Mouse (Mus musculus) skeletal muscle tissue, adult 2 months (tissue): ENCODE results near the gene Hist1h2bh.
"Not testable (repeated sequence)": the region's sequence is repeated elsewhere in the genome, so short reads cannot be mapped to it uniquely, and the experiment has no call there.

Experiments used
- DNase-seq: peaks from one replicate; pipeline ENCODE4 v3.0.0-alpha.2; 2012; ENCODE audit warnings: low read depth, low spot score

Gene Hist1h2bh

DNA sequence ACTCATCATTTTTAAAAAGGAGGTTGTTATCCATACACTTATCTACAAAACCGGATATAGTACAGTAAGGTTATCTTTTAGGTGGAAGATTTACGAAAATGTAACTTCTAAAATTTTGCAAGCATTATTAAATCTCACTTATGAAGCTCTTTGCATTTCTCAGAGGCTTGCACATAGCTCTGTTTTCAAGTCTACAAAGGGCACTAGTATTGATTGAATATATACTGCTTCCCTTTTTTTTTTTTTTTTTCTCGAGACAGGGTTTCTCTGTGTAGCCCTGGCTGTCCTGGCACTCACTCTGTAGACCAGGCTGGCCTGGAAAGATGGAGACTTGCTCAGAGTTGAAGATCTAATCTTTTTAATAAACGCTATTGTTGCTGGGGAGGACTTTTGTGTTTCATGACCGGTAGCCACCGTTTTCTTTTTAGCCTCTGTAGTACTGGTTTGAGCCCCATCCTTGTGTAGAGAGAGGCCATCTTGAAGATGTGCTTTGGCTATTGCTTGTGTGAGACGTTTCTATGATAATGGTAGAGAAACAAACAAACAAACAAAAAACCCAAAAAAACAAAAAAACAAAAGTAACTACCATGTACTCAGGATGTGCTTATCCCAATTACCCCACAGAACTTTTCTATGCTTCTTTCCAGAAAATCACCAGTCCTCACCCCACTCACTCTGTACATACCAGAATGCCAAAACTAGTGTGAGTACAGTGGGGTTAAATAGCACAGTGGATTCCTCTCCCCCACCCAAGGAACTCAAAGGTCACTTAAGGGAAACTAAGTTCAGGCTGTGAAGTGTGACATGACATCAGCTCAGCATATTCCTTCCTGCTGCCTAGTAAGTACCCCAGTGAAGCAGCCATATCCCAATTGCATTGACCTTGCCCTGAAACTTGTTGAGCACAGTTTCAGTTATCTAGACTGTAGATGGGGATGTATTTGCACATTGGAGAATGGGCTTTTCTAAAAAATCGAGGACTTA is 9.0 kb upstream of the Hist1h2bh start:
- DNase-seq: no peak

DNA sequence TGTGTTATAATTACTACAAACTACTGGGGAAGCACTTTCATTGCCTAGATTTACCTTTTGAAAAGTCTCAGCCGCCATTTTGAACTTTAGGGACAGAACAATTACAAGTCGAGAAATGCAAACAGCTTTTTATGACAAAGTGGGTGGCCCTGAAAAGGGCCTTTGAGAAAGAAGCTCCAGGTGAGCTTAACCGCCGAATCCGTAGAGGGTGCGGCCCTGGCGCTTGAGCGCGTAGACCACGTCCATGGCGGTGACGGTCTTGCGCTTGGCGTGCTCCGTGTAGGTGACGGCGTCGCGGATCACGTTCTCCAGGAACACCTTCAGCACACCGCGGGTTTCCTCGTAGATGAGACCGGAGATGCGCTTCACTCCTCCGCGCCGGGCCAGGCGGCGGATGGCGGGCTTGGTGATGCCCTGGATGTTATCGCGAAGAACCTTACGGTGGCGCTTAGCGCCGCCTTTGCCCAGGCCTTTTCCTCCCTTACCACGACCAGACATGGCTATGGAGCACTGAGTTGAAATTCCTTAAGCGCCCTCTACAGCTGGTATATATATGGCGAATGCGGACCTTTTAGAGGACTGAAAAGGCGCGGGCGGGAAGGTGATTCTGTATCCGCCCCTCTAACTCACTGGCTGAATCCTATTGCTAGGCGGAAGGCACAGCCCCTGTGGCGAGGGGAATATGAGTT is 8.1 kb upstream of the Hist1h2bh start, which contains the start of gene Hist1h4f:
Gene Hist1h4f (minus strand): TSS at position 503 of the 689 bp plus-strand sequence.
- DNase-seq: peak; percentile 80

DNA sequence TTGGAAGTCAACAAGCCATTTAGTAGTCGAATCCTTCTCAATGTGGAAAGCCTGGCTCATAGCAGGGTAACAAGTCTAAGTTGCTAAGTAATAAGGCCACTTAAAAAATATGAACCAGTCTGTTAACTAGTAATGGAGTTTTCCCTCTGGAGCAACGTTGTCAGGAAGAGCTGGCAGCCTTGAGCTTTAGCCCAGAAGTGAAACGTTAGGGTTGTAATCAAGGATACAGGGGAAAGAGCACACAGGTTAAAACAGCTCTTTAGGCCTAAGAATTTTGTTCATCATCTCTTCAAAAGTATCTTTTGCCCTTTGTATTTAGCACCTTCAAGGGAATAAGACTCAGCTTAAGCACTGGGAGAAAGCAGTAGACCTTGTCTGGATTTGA is 7.6 kb upstream of the Hist1h2bh start:
- no peak for DNase-seq

DNA sequence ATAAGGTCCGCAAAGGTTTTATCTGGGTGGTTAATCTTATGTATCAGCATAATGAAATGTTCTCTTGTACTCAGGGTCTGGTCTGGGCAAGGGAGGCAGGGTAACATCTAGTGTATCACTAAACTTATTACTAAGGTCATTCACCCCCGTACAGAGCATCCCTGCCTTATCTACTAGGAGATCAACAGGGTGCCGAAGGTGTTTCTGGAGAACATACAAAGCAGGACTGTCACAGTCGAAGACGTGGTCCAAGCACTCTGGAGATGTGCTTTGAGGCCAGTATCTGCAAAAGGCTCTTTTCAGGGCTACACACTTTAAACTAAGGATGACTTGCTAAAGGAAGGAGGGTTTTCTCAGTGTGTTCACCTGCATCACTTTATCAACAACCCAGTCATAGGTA is 3.5 kb upstream of the Hist1h2bh start:
- DNase-seq: no peak

DNA sequence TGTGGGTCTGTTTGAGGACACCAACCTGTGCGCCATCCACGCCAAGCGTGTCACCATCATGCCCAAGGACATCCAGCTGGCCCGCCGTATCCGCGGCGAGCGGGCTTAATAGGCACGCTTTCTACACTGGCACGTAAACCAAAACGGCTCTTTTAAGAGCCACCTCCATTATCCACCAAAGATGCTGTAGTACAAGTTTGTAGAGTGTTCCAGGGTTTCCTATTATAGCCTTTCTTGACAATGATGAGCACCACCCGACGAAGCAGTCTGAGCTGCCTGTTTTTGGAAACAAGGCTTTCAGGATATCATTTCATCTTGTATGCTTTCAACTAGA is 1.6 kb upstream of the Hist1h2bh start:
- DNase-seq: not testable (repeated sequence)

DNA sequence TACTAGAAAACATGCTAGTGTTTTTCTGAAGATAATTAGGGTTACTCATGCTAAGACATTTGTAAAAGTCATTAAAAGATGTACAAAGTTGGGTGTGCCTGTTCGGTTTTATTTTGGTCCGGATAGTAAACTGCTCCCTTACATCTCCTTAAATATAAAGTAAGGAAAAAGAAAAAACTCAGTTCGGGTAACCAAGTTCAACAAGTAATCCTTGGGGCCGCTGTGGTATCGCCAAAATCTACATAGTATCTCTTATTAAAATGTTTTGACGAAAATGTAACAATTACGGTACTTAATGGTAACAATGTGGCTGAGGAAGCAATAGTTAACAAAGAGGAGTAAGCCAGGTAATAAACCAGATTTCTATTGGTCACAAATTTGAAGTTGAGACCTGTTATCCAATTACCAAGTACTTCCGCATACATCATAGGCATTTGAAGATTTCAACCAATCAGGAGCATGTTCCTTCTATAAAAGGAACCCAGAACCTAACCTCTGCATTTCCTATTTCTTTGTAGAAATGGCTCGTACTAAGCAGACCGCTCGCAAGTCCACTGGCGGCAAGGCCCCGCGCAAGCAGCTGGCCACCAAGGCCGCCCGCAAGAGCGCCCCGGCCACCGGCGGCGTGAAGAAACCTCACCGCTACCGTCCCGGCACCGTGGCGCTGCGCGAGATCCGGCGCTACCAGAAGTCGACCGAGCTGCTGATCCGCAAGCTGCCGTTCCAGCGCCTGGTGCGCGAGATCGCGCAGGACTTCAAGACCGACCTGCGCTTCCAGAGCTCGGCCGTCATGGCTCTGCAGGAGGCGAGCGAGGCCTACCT is 984 bp upstream of the Hist1h2bh start, which contains the start of gene Hist1h3f:
Gene Hist1h3f (plus strand): TSS at position 88 of the 822 bp plus-strand sequence.
- DNase-seq: peak; percentile 94

DNA sequence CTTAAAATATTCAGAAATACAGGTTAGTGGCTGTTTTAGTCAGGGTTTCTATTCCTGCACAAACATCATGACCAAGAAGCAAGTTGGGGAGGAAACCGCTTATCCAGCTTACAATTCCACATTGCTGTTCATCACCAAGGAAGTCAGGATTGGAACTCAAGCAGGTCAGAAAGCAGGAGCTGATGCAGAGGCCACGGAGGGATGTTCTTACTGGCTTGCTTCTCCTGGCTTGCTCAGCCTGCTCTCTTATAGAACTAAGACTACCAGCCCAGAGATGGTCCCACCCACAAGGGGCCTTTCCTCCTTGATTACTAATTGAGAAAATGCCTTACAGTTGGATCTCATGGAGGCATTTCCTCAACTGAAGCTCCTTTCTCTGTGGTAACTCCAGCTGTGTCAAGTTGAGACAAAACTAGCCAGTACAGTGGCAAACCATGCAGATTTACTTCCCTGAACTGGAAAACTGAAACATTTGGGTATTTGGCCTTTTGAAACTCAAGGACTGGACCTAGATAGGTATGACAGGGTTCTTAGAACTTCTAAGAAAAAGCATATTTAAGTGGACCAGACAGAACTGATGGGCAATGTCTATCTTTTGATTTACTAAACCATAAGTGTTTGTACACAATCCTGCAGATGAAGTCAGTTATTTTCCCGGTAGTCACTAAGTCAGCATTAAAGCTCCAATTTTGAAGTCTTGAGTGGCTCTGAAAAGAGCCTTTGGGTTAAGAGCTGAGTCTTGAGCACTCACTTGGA is 789 bp downstream of the Hist1h2bh start:
- DNase-seq: not testable (repeated sequence)

DNA sequence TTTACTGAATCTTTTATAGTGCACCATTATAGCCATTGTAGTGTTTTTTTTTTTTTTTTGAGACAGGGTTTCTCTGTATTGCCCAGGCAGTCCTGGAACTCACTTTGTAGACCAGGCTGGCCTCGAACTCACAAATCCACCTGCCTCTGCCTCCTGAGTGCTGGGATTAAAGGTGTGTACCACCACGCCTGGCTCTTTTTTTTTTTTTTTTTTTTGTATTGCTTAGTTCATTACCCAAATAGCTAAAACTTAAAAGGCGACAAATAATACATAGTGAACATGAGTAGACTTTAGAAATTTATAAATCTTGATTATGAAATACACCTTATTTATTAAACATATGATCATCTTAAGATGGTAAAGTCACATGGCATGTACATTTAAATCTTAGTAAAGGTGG is 1.7 kb downstream of the Hist1h2bh start:
- DNase-seq: no peak

DNA sequence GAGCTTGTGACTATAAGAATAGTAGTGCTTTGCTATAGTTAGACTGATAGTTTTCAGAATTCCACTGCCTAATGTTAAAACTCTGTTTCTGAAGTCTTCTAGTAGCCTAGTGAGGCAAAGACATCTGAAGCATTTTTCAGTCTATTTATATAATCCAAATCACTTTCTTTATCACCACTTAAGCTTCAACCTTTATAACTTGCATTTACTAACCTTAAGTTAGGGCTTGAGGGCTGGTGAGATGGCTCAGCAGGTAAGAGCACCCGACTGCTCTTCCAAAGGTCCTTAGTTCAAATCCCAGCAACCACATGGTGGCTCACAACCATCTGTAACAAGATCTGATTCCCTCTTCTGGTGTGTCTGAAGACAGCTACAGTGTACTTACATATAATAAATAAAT is 3.4 kb downstream of the Hist1h2bh start:
- DNase-seq: not testable (repeated sequence)

DNA sequence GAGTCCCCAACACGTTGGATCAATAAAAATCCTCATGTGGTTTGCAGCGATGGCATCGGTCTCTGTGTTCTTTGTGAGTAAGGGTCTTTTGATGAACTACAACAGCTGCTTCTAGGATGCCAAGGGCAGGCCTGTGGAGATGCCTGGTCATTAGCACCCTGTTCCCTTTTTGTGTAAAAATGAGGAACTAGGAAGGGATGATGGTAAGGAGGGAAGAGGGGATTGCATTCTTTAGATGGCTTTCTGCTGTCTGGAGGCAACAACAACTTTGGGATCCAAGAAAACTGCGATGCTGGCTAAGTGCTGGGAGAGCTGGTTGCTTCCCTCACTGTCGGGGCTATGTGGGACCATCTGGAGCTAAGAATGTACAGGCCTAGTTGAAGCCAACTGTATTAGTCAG is 4.9 kb downstream of the Hist1h2bh start:
- DNase-seq: no peak

DNA sequence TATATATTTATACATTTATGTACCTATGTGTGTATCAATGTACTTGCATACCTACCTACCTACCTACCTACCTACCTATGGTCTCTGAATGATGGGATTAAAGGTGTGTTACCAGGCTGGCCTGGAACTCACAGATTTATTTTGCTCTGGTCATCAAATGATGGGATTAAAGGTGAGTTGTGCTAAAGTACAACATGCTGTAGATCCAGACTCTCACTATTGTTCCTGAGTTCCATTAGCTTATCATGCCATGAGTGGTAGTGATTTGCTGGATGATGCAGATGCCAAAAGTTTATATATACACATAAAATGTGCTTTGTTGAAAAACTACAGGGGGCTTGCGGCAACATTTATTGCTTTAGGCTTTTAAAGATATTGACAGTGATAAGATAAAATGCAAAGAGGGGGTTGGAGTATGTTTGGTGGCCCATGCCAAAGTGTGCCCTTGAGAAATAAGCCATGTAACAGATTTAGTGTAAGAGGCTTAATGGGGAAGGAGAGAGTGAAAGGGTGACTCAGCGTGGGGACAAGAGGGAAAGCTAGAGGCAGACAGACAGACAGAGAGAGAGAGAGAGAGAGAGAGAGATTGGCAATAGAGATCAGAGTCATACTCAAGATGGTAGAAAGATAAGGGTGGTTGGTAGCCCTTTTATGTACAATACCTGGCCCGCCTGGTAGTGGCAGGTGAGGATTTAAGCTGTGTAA is 6.0 kb downstream of the Hist1h2bh start:
- no peak for DNase-seq

DNA sequence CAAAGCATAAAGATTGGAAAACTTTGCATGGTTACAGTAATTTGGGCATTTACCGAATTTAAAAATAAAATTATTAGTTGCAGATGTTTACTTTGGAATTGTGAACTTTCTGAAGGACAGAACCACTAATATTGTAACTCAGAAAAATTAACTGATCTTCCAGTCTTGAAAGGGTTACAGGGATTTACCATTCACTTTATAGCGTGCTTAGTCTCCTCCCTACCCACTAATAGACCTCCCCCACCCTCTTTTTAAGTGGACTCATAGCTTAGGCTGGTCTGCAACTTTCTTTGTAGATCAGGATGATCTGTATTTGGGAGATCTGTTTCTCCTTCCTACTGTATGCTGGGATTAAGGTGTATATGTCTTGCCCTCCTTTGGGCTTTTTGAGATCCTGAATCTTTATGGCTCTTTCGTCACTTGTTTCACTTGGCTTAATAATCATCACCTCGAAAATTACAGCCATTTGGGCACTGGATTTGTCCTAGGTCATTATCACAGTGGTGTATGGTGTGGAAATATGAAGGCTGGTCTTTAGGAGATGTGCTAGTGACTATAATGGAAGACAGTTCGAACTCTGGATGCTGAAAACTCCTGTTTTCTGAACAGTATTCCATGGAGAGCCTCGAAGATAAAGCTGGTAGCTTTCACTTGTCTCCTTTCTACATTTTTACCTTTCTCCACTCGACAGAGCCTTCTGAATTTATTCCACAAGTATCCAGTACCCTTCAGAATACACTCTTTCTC is 6.9 kb downstream of the Hist1h2bh start:
- no peak for DNase-seq

DNA sequence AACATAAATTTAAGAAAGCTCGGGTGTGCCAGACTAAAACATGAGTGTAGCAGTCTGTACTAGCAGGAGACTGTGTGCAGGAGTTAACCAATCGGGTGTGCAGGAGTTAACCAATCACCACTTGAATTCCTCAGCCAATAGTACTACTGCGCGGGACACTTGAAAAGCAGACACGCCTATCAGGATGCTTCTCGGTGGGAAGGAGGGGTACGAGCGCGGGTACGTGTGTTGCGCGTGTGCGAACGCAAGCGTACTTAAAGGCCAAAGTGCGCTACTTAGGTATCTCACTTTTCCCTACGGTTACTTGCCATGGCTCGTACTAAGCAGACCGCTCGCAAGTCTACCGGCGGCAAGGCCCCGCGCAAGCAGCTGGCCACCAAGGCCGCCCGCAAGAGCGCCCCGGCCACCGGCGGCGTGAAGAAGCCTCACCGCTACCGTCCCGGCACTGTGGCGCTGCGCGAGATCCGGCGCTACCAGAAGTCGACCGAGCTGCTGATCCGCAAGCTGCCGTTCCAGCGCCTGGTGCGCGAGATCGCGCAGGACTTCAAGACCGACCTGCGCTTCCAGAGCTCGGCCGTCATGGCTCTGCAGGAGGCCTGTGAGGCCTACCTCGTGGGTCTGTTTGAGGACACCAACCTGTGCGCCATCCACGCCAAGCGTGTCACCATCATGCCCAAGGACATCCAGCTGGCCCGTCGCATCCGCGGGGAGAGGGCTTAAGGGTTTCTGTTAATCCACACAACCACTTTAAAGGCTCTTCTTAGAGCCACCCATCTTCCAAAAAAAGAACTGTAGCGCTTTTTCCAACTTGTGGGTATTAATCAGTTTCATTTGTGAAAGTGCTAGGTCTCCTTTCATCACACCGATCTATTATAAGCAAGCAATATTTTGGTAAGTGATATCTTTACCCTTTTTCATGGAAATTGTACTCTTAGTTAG is 7.8 kb downstream of the Hist1h2bh start, which contains the start of gene Hist1h3g:
Gene Hist1h3g (plus strand): TSS at position 286 of the 939 bp plus-strand sequence.
- peak; percentile 89 for DNase-seq

DNA sequence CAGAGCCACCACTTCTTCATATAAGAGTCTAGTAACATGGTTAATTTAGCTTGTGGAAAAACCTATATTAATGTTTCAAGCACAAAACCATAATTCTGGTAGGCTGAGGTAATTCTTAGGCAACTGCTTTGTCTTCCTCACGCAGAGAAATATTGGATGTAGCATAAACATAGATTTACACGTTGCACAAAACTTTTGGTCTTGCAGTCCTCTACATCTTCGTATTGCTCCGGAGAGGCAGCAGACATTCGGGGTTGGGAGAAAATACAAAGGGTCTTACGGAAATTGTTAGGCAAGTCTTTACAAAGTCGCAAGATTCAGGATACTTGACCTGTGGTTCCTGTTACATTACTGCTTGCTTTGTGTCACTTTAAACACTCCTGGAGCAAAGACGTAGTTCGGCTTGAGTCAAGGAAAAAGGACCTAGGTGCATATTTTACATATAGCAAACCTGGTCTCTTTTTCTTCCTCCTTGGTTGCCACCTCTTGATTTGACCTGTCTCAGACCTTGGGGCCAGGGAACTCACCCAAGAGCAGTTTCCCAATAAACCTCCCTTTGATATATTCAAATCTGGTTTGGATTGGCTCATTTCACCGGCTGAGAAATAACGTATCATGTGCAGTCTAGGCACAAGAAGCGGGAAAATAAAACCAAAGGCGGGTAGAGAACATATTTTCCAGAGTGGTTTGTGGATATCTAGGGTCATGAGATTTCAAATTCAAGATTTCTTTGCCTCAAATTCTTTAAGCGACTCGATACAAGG is 8.6 kb downstream of the Hist1h2bh start:
- DNase-seq: no peak

DNA sequence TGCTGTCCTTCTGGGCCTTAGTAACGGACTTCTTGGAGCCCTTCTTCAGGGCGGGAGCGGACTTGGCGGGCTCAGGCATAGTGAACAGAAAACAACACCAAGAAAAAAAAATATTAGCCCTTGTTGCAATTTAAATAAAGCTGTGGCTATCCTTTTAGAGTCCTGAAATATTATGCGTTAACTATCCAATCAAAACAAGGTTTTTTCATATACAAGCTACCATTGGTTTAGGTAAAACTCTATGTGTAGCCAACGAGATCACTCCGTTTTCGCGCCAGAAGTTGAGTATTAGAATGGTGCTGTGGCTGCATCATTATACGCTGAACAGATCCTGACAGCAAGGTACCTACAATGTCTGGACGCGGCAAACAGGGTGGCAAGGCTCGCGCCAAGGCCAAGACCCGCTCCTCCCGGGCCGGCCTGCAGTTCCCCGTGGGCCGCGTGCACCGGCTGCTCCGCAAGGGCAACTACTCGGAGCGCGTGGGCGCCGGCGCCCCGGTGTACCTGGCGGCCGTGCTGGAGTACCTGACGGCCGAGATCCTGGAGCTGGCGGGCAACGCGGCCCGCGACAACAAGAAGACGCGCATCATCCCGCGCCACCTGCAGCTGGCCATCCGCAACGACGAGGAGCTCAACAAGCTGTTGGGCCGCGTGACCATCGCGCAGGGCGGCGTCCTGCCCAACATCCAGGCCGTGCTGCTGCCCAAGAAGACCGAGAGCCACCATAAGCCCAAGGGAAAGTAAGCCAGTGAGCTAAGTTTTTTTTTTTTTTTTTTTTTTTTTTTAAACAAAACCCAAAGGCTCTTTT is 9.4 kb downstream of the Hist1h2bh start, which contains the start of gene Hist1h2af:
Gene Hist1h2af (plus strand): TSS at position 347 of the 808 bp plus-strand sequence.
- DNase-seq: peak; percentile 52

DNA sequence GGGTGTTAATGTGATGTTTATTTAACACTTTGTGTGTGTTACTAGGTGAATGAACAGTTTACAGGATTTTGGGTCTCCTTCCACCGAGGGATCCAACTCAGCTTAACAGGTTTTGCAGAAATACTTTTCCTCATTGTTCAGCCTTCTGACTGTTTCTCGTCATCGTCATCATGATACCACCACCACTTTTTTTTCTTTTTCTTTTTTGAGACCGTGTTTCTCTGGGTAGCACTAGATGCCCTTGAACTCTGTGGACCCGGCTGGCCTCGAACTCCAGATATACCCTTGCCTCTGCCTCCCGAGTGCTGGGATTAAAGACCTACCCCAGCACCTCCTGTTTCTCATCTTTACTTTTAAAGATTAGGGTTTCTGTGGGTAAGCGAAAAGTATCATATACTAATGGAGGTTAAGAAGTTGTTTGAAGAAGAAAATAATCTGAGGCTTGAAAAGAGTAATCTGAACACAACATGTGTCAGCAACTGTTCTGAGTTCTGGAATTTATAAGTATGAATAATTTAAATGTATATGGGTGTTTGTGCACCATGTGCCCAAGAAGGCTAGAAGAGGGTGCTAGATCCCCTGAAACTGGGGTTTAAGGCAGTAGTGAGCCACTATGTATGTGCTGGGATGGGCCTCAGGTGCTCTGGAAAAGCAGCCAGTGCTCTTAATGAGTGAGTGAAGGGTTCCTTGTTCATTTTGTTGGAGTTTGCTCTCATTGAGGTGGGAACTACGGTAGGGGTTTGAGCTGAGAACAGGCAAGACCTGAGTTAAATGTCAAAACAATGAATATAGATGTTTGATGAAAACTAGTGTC is 10.7 kb downstream of the Hist1h2bh start:
- DNase-seq: no peak
